Mouse (Mus musculus) ES-E14 (cell line): ENCODE data around the gene Stpg4.
A peak's percentile ranks its signal among the peaks of the same experiment; 100 is the strongest.

Source experiments
- CHD2 ChIP-seq: IDR thresholded peaks from 2 replicates; pipeline ENCODE4 v1.6.1; 2014; ENCODE audit warnings: mild to moderate bottlenecking, low read depth, low read length, inconsistent platforms
- HCFC1 ChIP-seq: IDR thresholded peaks from 2 replicates; pipeline ENCODE4 v1.6.1; 2012; ENCODE audit warnings: low read length, inconsistent platforms, borderline replicate concordance; ENCODE audit not compliant: insufficient read depth
- MAFK ChIP-seq: IDR thresholded peaks from 2 replicates; pipeline ENCODE4 v1.6.1; 2014; ENCODE audit warnings: mild to moderate bottlenecking, low read depth, low read length, inconsistent platforms; ENCODE audit not compliant: insufficient read depth
- ZNF384 ChIP-seq: IDR thresholded peaks from 2 replicates; pipeline ENCODE4 v1.6.1; 2012; ENCODE audit warnings: low read depth, low read length, inconsistent platforms

- TF ChIP-seq HCFC1 (no peak), MAFK (peak; percentile 44; the same call in 1 of the 2 replicates), ZNF384 (no peak), CHD2 (no peak)
Measured at GRCm38 (mm10) chr17:87378354-87379159, 49.0 kb downstream of the Stpg4 start.
